Mouse (Mus musculus): ENCODE data around the gene Dyrk1a. TPM values are rescaled to one million over a fixed set of nuclear protein-coding genes. Genes with fewer than 3 reads are reported as not detected.

Dyrk1a gene
- polyA plus RNA-seq, 1 experiment from 2014 or later: 9.6 TPM

GRCm38 (mm10) chr16:94567751-94568150 lies 2.1 kb upstream of the Dyrk1a start:
- no peaks in the 10 kb centered on the region for H3K27me3 ChIP-seq (ENCODE audit: low read depth, poor library complexity, severe bottlenecking)
- no peaks in the 10 kb centered on the region for H3K9me3 ChIP-seq (replicated peaks)
- H3K36me3 ChIP-seq: no peaks in the 10 kb centered on the region
- no peak for DNase-seq (ENCODE audit: low spot score)
- WGBS: 68% methylated on average over 5 of the region's 5 CpGs
- H3K4me3 ChIP-seq: no peak overlapping the region
- peaks cover 29% of the 10 kb centered on the region for H3K4me1 ChIP-seq
- no peak overlapping the region for H3K27ac ChIP-seq (replicated peaks)

GRCm38 (mm10) chr16:94568335-94569228 lies 1.2 kb upstream of the Dyrk1a start:
- WGBS: 3% methylated on average over 52 of the region's 53 CpGs
- Histone ChIP-seq H3K27me3 (ENCODE audit: low read depth, poor library complexity, severe bottlenecking) (no peaks in the 10 kb centered on the region), H3K4me3 (peak overlapping the region; percentile 99), H3K4me1 (peaks cover 36% of the 10 kb centered on the region), H3K9me3 (replicated peaks) (no peaks in the 10 kb centered on the region), H3K27ac (replicated peaks) (peak overlapping the region; percentile 99), H3K36me3 (no peaks in the 10 kb centered on the region)
- DNase-seq (ENCODE audit: low spot score): no peak

GRCm38 (mm10) chr16:94570361-94571041 lies 691 bp downstream of the Dyrk1a start:
- Histone ChIP-seq H3K27ac (replicated peaks) (peak overlapping the region; percentile 99), H3K4me3 (peak overlapping the region; percentile 99), H3K27me3 (ENCODE audit: low read depth, poor library complexity, severe bottlenecking) (no peaks in the 10 kb centered on the region), H3K4me1 (peaks cover 48% of the 10 kb centered on the region), H3K9me3 (replicated peaks) (no peaks in the 10 kb centered on the region), H3K36me3 (no peaks in the 10 kb centered on the region)
- under 1% methylated on average over 65 of the region's 88 CpGs for WGBS
- DNase-seq (ENCODE audit: low spot score): peak; percentile 65

- WGBS: 35% methylated on average over 10 of the region's 10 CpGs
- peaks cover 55% of the 10 kb centered on the region for H3K4me1 ChIP-seq
Measured at GRCm38 (mm10) chr16:94571111-94571993, 1.5 kb downstream of the Dyrk1a start.

GRCm38 (mm10) chr16:94572422-94572821 lies 2.6 kb downstream of the Dyrk1a start:
- H3K9me3 ChIP-seq (replicated peaks): no peaks in the 10 kb centered on the region
- H3K27ac ChIP-seq (replicated peaks): no peak overlapping the region
- peak overlapping the region; percentile 99 for H3K4me3 ChIP-seq
- DNase-seq (ENCODE audit: low spot score): no peak
- peaks cover 55% of the 10 kb centered on the region for H3K4me1 ChIP-seq
- H3K36me3 ChIP-seq: no peaks in the 10 kb centered on the region
- no peaks in the 10 kb centered on the region for H3K27me3 ChIP-seq (ENCODE audit: low read depth, poor library complexity, severe bottlenecking)
- WGBS: 57% methylated on average over 2 of the region's 2 CpGs

More at GRCm38 (mm10) chr16:94571111-94571993, 1.5 kb downstream of the Dyrk1a start:
- no peaks in the 10 kb centered on the region for H3K27me3 ChIP-seq (ENCODE audit: low read depth, poor library complexity, severe bottlenecking)
- H3K9me3 ChIP-seq (replicated peaks): no peaks in the 10 kb centered on the region
- DNase-seq (ENCODE audit: low spot score): no peak
- H3K4me3 ChIP-seq: peak overlapping the region; percentile 99
- peak overlapping the region; percentile 99 for H3K27ac ChIP-seq (replicated peaks)
- H3K36me3 ChIP-seq: no peaks in the 10 kb centered on the region

- Histone ChIP-seq H3K27me3 (ENCODE audit: low read depth, poor library complexity, severe bottlenecking) (no peaks in the 10 kb centered on the region), H3K27ac (replicated peaks) (no peak overlapping the region), H3K4me3 (no peak overlapping the region), H3K36me3 (peaks cover 5% of the 10 kb centered on the region; the same call in 1 of the 2 replicates), H3K4me1 (peaks cover 47% of the 10 kb centered on the region), H3K9me3 (replicated peaks) (no peaks in the 10 kb centered on the region)
- DNase-seq (ENCODE audit: low spot score): no peak
- 88% methylated on average over 3 of the region's 3 CpGs for WGBS
Measured at GRCm38 (mm10) chr16:94574025-94574717, 4.4 kb downstream of the Dyrk1a start.

GRCm38 (mm10) chr16:94574718-94575094 lies 4.9 kb downstream of the Dyrk1a start:
- Histone ChIP-seq H3K4me1 (peaks cover 48% of the 10 kb centered on the region), H3K36me3 (peaks cover 9% of the 10 kb centered on the region; the same call in 1 of the 2 replicates), H3K9me3 (replicated peaks) (no peaks in the 10 kb centered on the region), H3K27ac (replicated peaks) (no peak overlapping the region), H3K27me3 (ENCODE audit: low read depth, poor library complexity, severe bottlenecking) (no peaks in the 10 kb centered on the region), H3K4me3 (no peak overlapping the region)
- no peak for DNase-seq (ENCODE audit: low spot score)

GRCm38 (mm10) chr16:94575757-94576156 lies 5.9 kb downstream of the Dyrk1a start:
- Histone ChIP-seq H3K36me3 (peaks cover 9% of the 10 kb centered on the region; the same call in 1 of the 2 replicates), H3K4me3 (no peak overlapping the region), H3K27me3 (ENCODE audit: low read depth, poor library complexity, severe bottlenecking) (no peaks in the 10 kb centered on the region), H3K9me3 (replicated peaks) (no peaks in the 10 kb centered on the region), H3K4me1 (peaks cover 57% of the 10 kb centered on the region), H3K27ac (replicated peaks) (no peak overlapping the region)
- no peak for DNase-seq (ENCODE audit: low spot score)
- WGBS: 80% methylated on average over 5 of the region's 5 CpGs

- Histone ChIP-seq H3K4me3 (no peak overlapping the region), H3K4me1 (peaks cover 45% of the 10 kb centered on the region), H3K9me3 (replicated peaks) (no peaks in the 10 kb centered on the region), H3K36me3 (peaks cover 9% of the 10 kb centered on the region; the same call in 1 of the 2 replicates), H3K27me3 (ENCODE audit: low read depth, poor library complexity, severe bottlenecking) (no peaks in the 10 kb centered on the region), H3K27ac (replicated peaks) (no peak overlapping the region)
- no peak for DNase-seq (ENCODE audit: low spot score)
- 94% methylated on average over 4 of the region's 4 CpGs for WGBS
Measured at GRCm38 (mm10) chr16:94579348-94579747, 9.5 kb downstream of the Dyrk1a start.

- H3K36me3 ChIP-seq: peaks cover 9% of the 10 kb centered on the region; the same call in 1 of the 2 replicates
- WGBS: 44% methylated on average over 7 of the region's 7 CpGs
- no peak overlapping the region for H3K27ac ChIP-seq (replicated peaks)
- peaks cover 34% of the 10 kb centered on the region for H3K4me1 ChIP-seq
- no peak for DNase-seq (ENCODE audit: low spot score)
- no peaks in the 10 kb centered on the region for H3K9me3 ChIP-seq (replicated peaks)
- H3K27me3 ChIP-seq (ENCODE audit: low read depth, poor library complexity, severe bottlenecking): no peaks in the 10 kb centered on the region
- H3K4me3 ChIP-seq: no peak overlapping the region
Measured at GRCm38 (mm10) chr16:94580844-94581405, 11.1 kb downstream of the Dyrk1a start.

- 74% methylated on average over 7 of the region's 7 CpGs for WGBS
- DNase-seq (ENCODE audit: low spot score): no peak
Measured at GRCm38 (mm10) chr16:94586349-94586990, 16.7 kb downstream of the Dyrk1a start.

More at GRCm38 (mm10) chr16:94586349-94586990, 16.7 kb downstream of the Dyrk1a start:
- Histone ChIP-seq H3K27ac (replicated peaks) (no peak overlapping the region), H3K4me1 (peaks cover 32% of the 10 kb centered on the region), H3K9me3 (replicated peaks) (no peaks in the 10 kb centered on the region), H3K4me3 (no peak overlapping the region), H3K27me3 (ENCODE audit: low read depth, poor library complexity, severe bottlenecking) (no peaks in the 10 kb centered on the region), H3K36me3 (no peaks in the 10 kb centered on the region)
